Mouse (Mus musculus) natural killer cell, adult 2 months (primary cell): ENCODE measurements around the gene Scrg1.
"Not testable (repeated sequence)": the region's sequence is repeated elsewhere in the genome, so short reads cannot be mapped to it uniquely, and the experiment has no call there.

Experiments used
- DNase-seq, 2 experiments: peaks; one replicate each; pipeline ENCODE4 v3.0.0; 2022; ENCODE audit warnings: low spot score in 2 of 2

Scrg1 gene

DNA sequence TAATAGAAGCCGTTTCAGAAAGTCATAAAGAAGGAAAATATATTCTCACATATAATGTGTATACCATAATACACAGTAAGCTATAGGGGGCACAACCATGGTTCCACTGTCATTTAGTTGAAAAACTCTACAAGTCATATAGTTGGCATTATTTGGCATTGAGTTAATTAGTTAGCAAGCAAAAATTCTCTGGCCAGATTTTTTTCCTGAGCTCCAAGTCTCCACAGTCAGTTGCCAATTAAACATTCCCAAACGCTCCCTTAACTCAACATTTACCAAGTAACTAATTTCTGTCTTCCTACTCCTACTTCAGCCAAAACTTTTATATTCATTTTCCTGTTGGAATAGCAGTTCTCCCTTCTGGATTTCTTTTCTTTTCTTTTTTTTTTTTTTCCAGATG, 2.4 kb upstream of the Scrg1 start:
- no peak for DNase-seq

DNA sequence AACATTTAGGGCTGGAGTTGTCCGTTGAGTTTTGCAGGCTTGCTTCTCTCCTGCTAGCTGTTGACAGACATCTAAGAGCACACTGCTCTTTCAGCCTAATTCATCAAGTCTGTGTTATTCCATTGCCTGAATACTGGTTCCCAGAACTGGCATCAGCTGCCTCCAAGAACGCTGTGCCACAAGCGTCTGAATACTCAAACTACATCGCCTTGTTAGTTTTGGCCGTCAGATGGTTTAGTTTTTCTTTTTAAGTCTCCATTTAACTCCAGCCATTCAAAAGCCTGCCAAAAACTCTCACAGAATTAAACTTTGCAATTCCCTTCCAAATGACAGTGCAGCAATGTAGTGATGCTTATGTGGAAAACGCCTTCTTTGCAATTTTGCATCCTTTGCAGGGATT, 1.4 kb downstream of the Scrg1 start:
- no peak for DNase-seq

GRCm38 (mm10) chr8:57457942-57458341, 2.2 kb downstream of the Scrg1 start:
- no peak for DNase-seq

GRCm38 (mm10) chr8:57462839-57463238, 7.1 kb downstream of the Scrg1 start:
- no peak for DNase-seq

- no peak for DNase-seq
These were observed 8.0 kb downstream of the Scrg1 start for GRCm38 (mm10) chr8:57463757-57464156.

- no peak for DNase-seq
These were observed 12.9 kb downstream of the Scrg1 start for GRCm38 (mm10) chr8:57468624-57469023.

DNA sequence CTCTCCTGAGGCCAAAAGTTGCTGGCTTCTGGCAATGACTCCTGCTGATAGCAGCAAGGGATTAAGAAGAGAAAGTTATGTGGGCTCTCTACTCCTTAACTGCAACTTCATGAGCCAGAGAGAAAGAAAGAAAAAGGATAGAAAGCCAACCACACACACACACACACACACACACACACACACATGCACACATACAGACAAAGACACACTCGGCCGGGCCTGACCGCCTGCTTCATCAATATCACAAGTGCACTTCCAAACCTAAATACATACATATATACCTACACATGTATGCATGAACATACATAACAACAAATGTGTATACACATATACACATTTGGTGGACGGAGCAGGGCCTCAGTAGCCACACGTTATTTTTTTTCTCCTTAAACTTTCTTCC, 15.1 kb downstream of the Scrg1 start:
- DNase-seq: no peak

DNA sequence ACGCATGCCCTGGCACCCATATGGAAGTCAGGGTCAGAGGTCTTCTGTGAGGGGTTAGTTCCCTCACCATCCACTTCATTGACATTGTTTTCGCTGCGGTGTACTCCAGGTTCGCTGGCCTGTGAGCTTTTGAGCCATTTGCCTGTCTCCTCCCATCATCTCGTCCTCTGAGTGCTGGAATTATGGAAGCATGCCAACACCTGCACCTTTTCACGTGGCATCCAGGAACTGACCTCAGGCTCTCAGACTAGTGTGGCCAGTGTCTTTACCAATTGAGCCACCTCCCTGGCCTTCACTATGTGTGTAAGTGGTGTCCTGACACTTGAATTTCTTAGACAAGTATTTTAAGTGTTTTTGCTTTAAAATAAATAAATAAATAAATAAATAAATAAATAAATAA, 18.0 kb downstream of the Scrg1 start:
- DNase-seq: no peak

DNA sequence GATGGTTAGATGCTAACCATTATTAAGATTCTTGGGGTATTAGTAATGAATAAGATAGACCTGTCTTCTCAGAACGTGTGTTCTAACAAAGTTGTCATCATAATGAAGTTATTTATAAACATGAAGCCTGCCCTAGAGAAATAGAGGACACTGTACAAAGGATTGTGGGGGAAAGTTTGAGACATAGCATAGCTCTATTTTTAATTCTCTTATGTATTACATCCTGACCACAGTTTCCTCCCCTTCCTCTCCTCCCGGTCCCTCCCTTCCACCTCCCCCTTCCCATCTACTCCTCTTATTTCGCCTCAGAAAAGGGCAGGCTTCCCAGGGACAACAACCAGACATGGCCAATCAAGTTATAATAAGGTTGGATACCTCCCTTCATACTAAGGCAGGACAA, 22.7 kb downstream of the Scrg1 start:
- DNase-seq: no peak

DNA sequence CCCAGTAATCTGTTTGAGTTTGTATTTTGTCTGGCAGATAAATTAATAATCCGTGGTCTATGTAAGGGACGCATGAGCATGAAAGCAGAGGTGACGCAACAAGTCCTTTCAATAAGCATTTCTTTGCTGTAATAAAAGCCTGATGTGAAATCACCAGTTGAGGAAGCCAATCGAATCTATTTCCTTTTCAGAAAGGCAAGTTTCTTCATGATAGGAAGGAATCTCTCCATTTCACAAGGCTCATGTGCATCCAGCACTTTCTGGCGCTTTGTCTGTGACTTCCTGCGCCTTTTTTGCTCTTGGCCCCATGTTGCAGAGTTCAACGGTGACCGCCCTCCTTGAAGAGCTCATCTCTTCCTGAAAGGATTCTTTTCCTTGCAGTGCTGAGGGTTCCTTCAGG, 24.0 kb downstream of the Scrg1 start:
- no peak for DNase-seq

DNA sequence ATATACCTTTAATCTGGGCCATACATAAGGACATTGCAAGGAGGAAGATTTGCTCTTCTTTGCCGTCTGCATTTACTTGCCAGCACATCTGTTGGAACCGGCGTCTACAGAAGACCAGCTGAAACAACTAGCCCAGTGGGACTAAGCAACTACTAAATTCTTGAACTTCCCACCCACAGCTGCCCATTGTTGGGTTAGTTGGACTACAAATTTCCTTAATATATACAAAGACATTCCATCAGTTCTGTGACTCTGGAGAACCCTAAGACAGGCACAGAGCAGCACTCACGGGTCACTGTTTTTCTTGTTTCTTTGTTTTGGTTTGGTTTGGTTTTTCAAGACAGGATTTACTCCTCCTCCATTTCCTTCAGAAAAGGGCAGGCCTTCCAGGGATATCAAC, 24.9 kb downstream of the Scrg1 start:
- no peak for DNase-seq

DNA sequence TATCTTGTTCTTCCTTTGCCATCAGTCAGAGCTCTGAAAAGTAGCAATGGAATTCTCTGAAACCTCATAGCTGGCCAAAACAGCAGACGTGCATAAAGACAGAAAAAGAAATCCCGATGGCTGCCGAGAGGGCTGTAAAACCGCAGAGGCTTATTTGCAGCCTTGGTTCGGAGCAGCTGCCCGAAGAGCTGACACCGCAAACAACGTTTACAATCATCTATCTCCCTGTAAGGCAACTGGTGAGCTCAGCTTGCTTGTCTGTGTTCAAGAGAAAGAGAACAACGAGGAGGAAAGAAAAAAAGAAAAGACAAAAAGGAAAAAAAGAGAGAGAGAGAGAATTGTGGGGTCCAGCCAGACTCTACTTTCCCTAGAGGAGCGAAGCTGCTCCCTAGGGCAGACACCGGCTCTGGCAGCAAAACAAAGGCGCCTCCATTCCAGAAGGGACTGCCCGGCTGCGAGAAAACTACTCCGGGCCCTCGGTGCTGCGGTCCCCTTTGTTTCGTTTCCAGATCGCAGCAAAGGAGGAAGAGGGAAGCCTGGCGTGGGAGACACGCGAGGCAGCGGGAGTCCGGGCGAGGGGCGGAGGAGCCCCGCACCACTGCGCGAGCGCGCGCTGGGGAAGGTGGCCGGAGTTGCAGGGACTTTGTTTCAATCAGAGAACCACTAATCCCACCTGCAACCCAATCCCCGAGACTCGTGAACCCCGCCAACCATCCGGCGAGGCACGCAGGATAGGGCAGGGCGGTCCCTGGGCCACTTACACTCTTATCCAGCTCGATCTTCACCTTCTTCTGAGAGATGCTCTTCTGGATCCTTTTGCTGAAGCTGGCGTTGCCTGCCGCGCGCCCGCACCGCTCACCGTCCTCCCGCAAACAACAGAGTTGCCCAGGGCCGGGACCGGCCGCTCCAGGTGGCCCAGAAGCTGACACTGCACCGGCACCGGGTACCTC, 31.0 kb downstream of the Scrg1 start:
- DNase-seq: peak in 1 of 2 experiments; percentile 7

DNA sequence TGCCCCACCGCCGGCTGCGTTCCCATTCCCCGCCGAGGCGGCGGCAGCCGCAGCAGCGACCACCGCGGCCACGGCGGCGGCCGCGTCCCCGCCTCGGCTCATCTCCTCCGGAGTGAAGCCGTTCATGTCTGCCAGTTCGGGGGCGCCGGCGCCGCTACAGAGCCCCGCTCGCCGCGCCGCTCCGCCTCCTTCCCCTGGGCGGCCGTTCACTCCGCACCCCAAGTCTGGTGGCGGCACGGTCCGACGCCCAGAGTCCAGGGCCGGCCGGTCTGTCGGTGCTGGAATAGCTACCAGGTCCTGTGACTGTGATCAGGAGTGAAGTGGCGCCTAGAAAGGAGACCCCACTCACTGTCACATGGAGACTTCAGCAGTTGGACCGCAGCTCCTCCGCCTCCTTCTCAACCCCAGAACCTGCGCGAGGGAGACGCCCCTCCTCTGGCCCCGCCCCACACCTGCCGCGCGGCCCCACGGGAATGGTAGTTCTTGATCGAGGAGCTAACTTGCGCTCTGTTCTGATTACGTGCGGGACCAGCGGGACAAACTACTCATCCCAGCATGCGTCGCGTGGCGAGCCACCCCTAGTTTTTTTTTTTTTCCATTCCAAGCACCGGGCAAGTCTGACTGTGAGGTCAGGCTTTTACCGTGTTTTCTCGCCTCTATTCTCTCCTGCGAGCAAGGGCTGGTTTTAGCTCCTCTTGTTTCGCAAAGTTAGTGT, 31.9 kb downstream of the Scrg1 start, which contains the start of gene Sap30:
Gene Sap30, minus strand, starts transcription at position 420 of the 715 bp plus-strand sequence.
- DNase-seq: peak; percentile 97 to 98

- peak; percentile 55 to 70 for DNase-seq
These were observed 32.6 kb downstream of the Scrg1 start for GRCm38 (mm10) chr8:57488312-57488765.

DNA sequence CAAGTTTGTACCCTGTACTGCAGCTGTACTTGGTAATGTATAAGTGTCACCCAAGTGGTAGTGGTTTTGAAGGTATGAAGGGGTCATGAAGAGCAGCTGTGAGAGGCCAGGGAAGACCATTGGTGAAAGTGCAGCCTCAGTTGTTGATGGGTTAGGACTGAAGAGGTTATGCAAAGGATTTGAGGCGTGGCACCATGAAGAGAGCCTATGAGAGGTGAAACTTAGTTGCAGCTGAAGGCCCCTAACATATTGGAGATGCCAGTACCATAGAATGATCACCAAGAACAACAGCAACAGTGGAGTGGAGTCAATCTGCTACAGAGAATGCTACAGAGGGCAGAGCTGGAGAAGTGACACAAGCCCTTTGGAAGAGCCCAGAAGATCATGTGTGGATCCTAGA, 33.6 kb downstream of the Scrg1 start:
- no peak for DNase-seq

GRCm38 (mm10) chr8:57489896-57490295, 34.2 kb downstream of the Scrg1 start:
- no peak for DNase-seq

- DNase-seq: no peak
These were observed 36.1 kb downstream of the Scrg1 start for GRCm38 (mm10) chr8:57491873-57492272.

DNA sequence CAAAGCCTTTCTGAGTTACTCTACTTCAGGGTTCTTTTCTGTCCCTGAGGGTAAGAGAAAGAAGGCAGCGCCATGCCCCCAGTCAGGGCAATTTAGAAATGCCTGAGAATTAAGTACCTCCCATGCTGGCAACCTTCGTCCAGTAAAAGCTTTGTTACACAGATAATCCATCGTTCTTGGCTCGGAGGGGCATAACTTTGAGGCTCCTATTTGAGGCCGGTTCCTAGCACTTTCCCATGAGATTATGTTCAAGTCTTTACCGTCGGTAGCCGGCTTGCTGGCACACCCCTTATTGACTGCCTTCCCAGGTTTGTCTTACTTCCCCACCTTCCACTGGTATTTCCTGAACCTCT, 42.7 kb downstream of the Scrg1 start:
- DNase-seq: no peak

GRCm38 (mm10) chr8:57498847-57499511, 43.3 kb downstream of the Scrg1 start:
- no peak for DNase-seq

- peak; percentile 69 to 82 for DNase-seq
These were observed 47.9 kb downstream of the Scrg1 start for GRCm38 (mm10) chr8:57503641-57504040.

DNA sequence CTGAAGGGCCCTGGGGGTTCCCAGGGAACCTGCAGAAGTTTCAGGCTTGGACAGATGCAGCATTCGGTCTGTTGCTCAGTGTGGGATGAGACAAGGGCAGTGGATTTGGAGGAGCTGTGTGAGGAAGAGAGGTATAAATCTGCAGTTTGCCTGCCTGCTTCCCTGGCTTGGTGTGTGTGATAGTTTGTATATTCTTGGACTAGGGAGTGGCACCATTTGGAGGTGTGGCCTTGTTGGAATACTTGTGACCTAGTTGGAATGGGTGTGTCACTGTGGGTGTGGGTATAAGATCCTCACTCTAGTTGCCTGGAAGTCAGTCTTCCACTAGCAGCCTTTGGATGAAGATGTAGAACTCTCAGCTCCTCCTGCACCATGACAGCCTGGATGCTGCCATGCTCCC, 49.8 kb downstream of the Scrg1 start:
- DNase-seq: not testable (repeated sequence)

GRCm38 (mm10) chr8:57507556-57508063, 51.9 kb downstream of the Scrg1 start:
- DNase-seq: no peak
